Comparison of ENCODE assay signal across 27 mouse cellular contexts in genomic region chr2:130335112-130335511, GRCm38 (mm10). TPM values are rescaled to one million over a fixed set of nuclear protein-coding genes. Genes with fewer than 3 reads are reported as not detected.
"Had no signal": no experiment of that assay in that cellular context is flagged by ENCODE, and none has a peak within 500 bp of the region (broad histone marks: within the 10 kb centered on the region; RNA-seq: fewer than 3 reads in every experiment).

No protein-coding gene starts in this region.

- H3K4me1 ChIP-seq: heart, embryonic 13.5 days; heart, embryonic 15.5 days; hindbrain, embryonic 10.5 days; hindbrain, embryonic 12.5 days; intestine, embryonic 15.5 days; kidney, embryonic 15.5 days; limb, embryonic 10.5 days; liver, embryonic 13.5 days had no signal

- H3K36me3 ChIP-seq: heart, embryonic 13.5 days; heart, embryonic 15.5 days; hindbrain, embryonic 10.5 days; hindbrain, embryonic 12.5 days; intestine, embryonic 15.5 days; kidney, embryonic 15.5 days; limb, embryonic 10.5 days; limb, embryonic 12.5 days; liver, embryonic 13.5 days had no signal

- H3K9ac ChIP-seq: heart, embryonic 13.5 days; heart, embryonic 15.5 days; hindbrain, embryonic 12.5 days; hindbrain, embryonic 14.5 days; intestine, embryonic 15.5 days; kidney, embryonic 15.5 days; limb, embryonic 12.5 days; liver, embryonic 13.5 days had no signal

- H3K27me3 ChIP-seq: heart, embryonic 13.5 days; heart, embryonic 15.5 days; hindbrain, embryonic 12.5 days; intestine, embryonic 15.5 days; kidney, embryonic 15.5 days; limb, embryonic 12.5 days had no signal

- H3K27ac ChIP-seq: gastrocnemius, adult 2 months; heart, adult 2 months; heart, embryonic 13.5 days; heart, embryonic 15.5 days; hindbrain, embryonic 10.5 days; hindbrain, embryonic 12.5 days; hindbrain, embryonic 14.5 days; intestine, embryonic 15.5 days; kidney, embryonic 15.5 days; kidney, postnatal 0 days; limb, embryonic 10.5 days; limb, embryonic 12.5 days; liver, embryonic 13.5 days had no signal

- H3K4me3 ChIP-seq: gastrocnemius, adult 2 months; heart, adult 2 months; heart, embryonic 13.5 days; heart, embryonic 15.5 days; hindbrain, embryonic 10.5 days; hindbrain, embryonic 12.5 days; intestine, embryonic 15.5 days; kidney, embryonic 15.5 days; limb, embryonic 10.5 days; limb, embryonic 12.5 days; liver, embryonic 13.5 days had no signal

- H3K9me3 ChIP-seq: heart, embryonic 13.5 days; heart, embryonic 15.5 days; hindbrain, embryonic 10.5 days; hindbrain, embryonic 12.5 days; intestine, embryonic 15.5 days; kidney, embryonic 15.5 days; limb, embryonic 10.5 days; liver, embryonic 13.5 days had no signal

- DNase-seq: gastrocnemius, adult 2 months; gastrocnemius, postnatal 10 days; gastrocnemius, postnatal 25 days; heart, adult 2 months; heart, postnatal 14 days; heart, postnatal 4 days; kidney, adult 11 months; kidney, adult 2 months; kidney, adult 9 months; kidney, postnatal 14 days; kidney, postnatal 36 days; layer of hippocampus, adult 9-11 months; layer of hippocampus, postnatal 36 days; liver; liver, embryonic 13.5 days had no signal

RNA-seq across cellular contexts. Expression of gene Ebf4, which starts 40.1 kb away (rescaled TPM):
- total RNA-seq: granulocyte monocyte progenitor cell, adult 5-6 weeks had no signal
- polyA plus RNA-seq: inflammation-experienced regulatory T-cells, adult 6 months had no signal
